Mouse (Mus musculus) limb, embryonic 12.5 days (tissue): ENCODE measurements around the gene Gm48551. TPM values are rescaled to one million over a fixed set of nuclear protein-coding genes. Genes with fewer than 3 reads are reported as not detected.
A peak's percentile ranks its signal among the peaks of the same experiment; 100 is the strongest.

Experiments used
- ATAC-seq: fragments of 200-750 bp; cut with Nextera tagmentation; 2 replicates; pipeline ENCODE4 v1.8.0; 2017; ENCODE audit warnings: low read depth, moderate TSS enrichment; ENCODE audit not compliant: insufficient number of reproducible peaks, insufficient read depth, low FRiP score, low TSS enrichment
- H3K27ac ChIP-seq: fragments of 300-500 bp; sonication (generic); 2 replicates; pipeline ENCODE4 v1.5.1; 2016; ENCODE audit warnings: mild to moderate bottlenecking, moderate library complexity
- H3K27me3 ChIP-seq: fragments of 300-500 bp; sonication (generic); 2 replicates; pipeline ENCODE4 v1.6.1; 2016; ENCODE audit warnings: mild to moderate bottlenecking, moderate library complexity
- H3K36me3 ChIP-seq: fragments of 300-500 bp; sonication (generic); 2 replicates; pipeline ENCODE4 v1.6.1; 2016; ENCODE audit warnings: mild to moderate bottlenecking, moderate library complexity
- H3K4me1 ChIP-seq: fragments of 300-500 bp; sonication (generic); replicated peaks from 2 replicates; pipeline ENCODE4 v1.6.1; 2016
- H3K4me2 ChIP-seq: fragments of 300-500 bp; sonication (generic); 2 replicates; pipeline ENCODE4 v1.6.1; 2016; ENCODE audit warnings: mild to moderate bottlenecking, moderate library complexity
- H3K4me3 ChIP-seq: fragments of 300-500 bp; sonication (generic); replicated peaks from 2 replicates; pipeline ENCODE4 v1.5.1; 2016; ENCODE audit warnings: mild to moderate bottlenecking
- H3K9ac ChIP-seq: fragments of 300-500 bp; sonication (generic); replicated peaks from 2 replicates; pipeline ENCODE4 v1.6.1; 2016; ENCODE audit warnings: mild to moderate bottlenecking, moderate library complexity
- H3K9me3 ChIP-seq: fragments of 300-500 bp; sonication (generic); 2 replicates; pipeline ENCODE4 v1.6.1; 2016; ENCODE audit warnings: mild to moderate bottlenecking, moderate library complexity
- WGBS: fragments of 180-500 bp; shearing (Covaris S2); methylation state at CpG from one replicate; pipeline ENCODE4 v1.1.7; 2016; 5-methylcytosine and 5-hydroxymethylcytosine counted together
- polyA plus RNA-seq: library from polyadenylated mRNA; unstranded; fragments of >200 nt; fragmentation: Nextera tagmentation; extraction: Ambion mirVana; gene quantifications from 2 replicates; pipeline ENCODE4 v1.2.1, GENCODE M21; 2016

Gm48551 gene
- polyA plus RNA-seq, 1 experiment from 2014 or later, result 3.3 TPM

- Histone ChIP-seq H3K4me3 (no peak overlapping the region), H3K36me3 (peaks cover 16% of the 10 kb centered on the region; the same call in 1 of the 2 replicates), H3K4me2 (no peak overlapping the region), H3K27me3 (peaks cover 53% of the 10 kb centered on the region), H3K9me3 (no peaks in the 10 kb centered on the region), H3K27ac (no peak overlapping the region), H3K4me1 (peaks cover 64% of the 10 kb centered on the region), H3K9ac (no peak overlapping the region)
- no peak for ATAC-seq
- WGBS, result 62% methylated on average over 8 of the region's 8 CpGs
These were observed 23.5 kb upstream of the Gm48551 start for GRCm38 (mm10) chr10:81360721-81361120.

DNA sequence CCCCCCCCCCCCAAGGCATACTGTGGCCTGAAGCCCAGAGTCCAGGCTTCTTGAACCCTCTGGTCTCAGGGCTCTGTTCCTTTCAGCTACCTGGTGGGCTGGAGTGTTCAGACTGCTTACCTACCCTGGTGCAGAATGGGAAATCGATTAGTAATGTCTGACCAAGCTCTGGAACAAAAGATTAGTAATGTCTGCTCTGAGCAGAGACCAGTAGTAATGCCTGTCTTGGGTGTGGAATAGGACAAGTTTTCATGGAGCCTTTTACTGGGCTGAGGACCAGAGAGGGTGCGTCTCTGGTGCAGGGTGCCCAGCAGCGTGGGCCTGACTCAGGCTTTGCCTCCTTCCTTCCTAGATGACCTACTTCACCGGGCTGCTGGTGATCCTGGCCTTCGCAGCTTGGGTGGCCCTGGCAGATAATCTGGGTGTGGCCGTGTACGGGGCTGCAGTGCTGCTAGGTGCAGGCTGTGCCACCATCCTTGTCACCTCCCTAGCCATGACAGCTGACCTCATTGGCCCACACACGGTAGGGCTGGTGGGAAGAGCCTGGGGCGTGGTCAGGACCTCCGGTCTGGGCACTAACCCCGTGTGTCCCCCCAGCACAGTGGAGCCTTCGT, 21.8 kb upstream of the Gm48551 start:
- no peak overlapping the region for H3K4me2 ChIP-seq
- no peak overlapping the region for H3K27ac ChIP-seq
- peaks cover 52% of the 10 kb centered on the region for H3K4me1 ChIP-seq
- H3K9ac ChIP-seq, result 0 out of 2 replicates have a peak overlapping the region, but pooled peaks have one; percentile 18
- no peak overlapping the region for H3K4me3 ChIP-seq
- ATAC-seq, result no peak
- peaks cover 30% of the 10 kb centered on the region for H3K36me3 ChIP-seq
- peaks cover 61% of the 10 kb centered on the region for H3K27me3 ChIP-seq
- 77% methylated on average over 12 of the region's 12 CpGs for whole genome bisulfite sequencing
- no peaks in the 10 kb centered on the region for H3K9me3 ChIP-seq

GRCm38 (mm10) chr10:81363436-81364346, 20.6 kb upstream of the Gm48551 start:
- Histone ChIP-seq H3K4me3 (peak overlapping the region; percentile 37), H3K4me1 (peaks cover 40% of the 10 kb centered on the region), H3K27me3 (peaks cover 50% of the 10 kb centered on the region), H3K36me3 (peaks cover 42% of the 10 kb centered on the region), H3K27ac (no peak overlapping the region), H3K9ac (peak overlapping the region; percentile 55), H3K4me2 (peak overlapping the region; percentile 67), H3K9me3 (no peaks in the 10 kb centered on the region)
- 9% methylated on average over 54 of the region's 54 CpGs for WGBS
- ATAC-seq, result no peak

DNA sequence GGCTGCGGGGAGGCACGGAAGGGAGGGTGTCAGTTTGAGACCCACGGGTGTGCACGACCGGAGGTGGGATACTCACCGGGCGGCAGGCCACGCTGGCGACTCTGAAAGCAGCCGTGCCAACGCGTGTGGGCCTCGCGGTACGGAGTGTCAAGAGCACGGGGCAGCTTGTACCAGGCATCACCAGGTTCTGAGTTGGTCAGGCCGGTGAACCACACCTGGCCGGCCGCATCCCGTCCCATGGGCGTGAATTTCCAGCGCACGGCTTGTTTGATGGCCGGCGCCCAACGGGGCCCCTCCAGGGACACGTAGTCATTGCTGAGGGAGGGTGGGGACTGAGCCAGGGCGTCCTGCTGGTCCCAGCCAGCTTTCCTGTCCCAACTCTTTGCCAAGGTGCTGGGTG, 19.6 kb upstream of the Gm48551 start:
- WGBS, result 13% methylated on average over 28 of the region's 28 CpGs
- H3K27me3 ChIP-seq, result peaks cover 49% of the 10 kb centered on the region
- no peaks in the 10 kb centered on the region for H3K9me3 ChIP-seq
- H3K4me3 ChIP-seq, result peak overlapping the region; percentile 37
- peak overlapping the region; percentile 37; the same call in 1 of the 2 replicates for H3K9ac ChIP-seq
- peak overlapping the region; percentile 67 for H3K4me2 ChIP-seq
- no peak overlapping the region for H3K27ac ChIP-seq
- H3K36me3 ChIP-seq, result peaks cover 52% of the 10 kb centered on the region
- H3K4me1 ChIP-seq, result peaks cover 32% of the 10 kb centered on the region
- no peak; the same call in 1 of the 2 replicates for ATAC-seq

DNA sequence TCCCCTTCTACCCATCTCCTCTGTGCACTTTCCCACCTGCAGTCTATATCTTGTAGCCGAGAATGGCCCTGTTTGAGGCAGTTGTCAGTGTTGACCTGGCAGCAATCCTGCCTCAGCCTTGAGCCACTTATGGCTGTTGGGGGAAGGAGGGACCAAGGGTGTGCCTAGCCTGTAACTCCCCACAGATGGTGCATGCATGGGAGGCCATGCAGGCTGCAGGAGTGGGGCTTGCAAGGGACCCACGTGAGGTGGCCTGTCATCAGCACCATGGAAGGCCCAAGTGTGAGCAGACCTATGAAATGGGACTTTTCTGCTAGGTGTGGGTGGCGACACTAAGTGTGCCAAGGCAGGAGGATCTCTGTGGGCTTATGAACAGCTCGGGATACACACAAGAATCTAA, 19.2 kb upstream of the Gm48551 start:
- no peak overlapping the region for H3K9ac ChIP-seq
- peaks cover 28% of the 10 kb centered on the region for H3K4me1 ChIP-seq
- H3K9me3 ChIP-seq, result no peaks in the 10 kb centered on the region
- peak overlapping the region; percentile 67 for H3K4me2 ChIP-seq
- H3K36me3 ChIP-seq, result peaks cover 56% of the 10 kb centered on the region
- H3K27me3 ChIP-seq, result peaks cover 49% of the 10 kb centered on the region
- 37% methylated on average over 4 of the region's 4 CpGs for WGBS
- peak overlapping the region; percentile 37 for H3K4me3 ChIP-seq
- ATAC-seq, result 0 out of 2 replicates have a peak, but pooled peaks have one; percentile 5
- no peak overlapping the region for H3K27ac ChIP-seq

- Histone ChIP-seq H3K27me3 (peaks cover 49% of the 10 kb centered on the region), H3K4me3 (peak within 1 kb of the TSS; percentile 37), H3K4me2 (peak within 1 kb of the TSS; percentile 67), H3K9me3 (no peaks in the 10 kb centered on the region), H3K27ac (no peak within 1 kb of the TSS), H3K36me3 (peaks cover 64% of the 10 kb centered on the region), H3K4me1 (peaks cover 24% of the 10 kb centered on the region), H3K9ac (peak within 1 kb of the TSS; percentile 37; the same call in 1 of the 2 replicates)
- ATAC-seq, result no peak
- 33% methylated on average over 12 of the region's 12 CpGs for WGBS
These were observed 18.4 kb upstream of the Gm48551 start, which contains the start of gene 4930404N11Rik for GRCm38 (mm10) chr10:81365672-81366476. TSS of gene 4930404N11Rik (minus strand) at chr10:81365816.

DNA sequence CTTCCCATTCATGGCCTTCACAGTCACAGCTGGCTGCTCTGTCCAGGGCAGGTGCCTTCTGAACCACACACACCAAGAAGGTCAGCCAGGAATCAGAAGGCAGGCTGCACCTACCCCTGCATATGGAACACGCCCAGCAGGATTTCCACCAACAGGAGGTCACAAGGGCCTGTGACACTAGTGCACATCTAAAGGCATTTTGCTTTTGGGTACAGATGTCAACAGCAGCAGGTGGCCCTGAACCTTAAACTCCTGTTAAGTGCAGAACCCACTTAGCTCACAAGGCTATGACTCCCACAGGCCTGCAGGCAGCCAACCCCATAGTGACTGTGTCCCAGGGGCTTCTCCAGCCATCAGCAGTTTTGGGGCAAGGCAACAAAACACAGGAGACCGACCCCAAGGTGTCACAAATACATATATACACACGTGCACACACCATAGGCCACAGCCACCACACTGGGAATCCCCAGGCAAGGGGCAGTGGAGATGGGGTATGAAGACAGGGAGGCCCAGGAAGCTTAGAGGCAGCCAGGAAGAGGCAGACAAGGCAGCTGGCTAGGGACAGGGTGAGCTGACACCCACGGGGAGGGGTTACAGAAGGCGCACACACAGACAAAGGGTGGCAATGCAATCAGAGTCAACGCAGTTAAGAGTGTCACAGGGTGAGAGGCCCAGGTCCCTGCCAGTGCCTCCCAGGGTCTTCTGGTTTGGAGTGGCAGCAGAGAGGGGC, 17.6 kb upstream of the Gm48551 start:
- H3K4me2 ChIP-seq, result no peak overlapping the region
- H3K4me3 ChIP-seq, result no peak overlapping the region
- peaks cover 22% of the 10 kb centered on the region for H3K4me1 ChIP-seq
- no peak overlapping the region for H3K27ac ChIP-seq
- no peaks in the 10 kb centered on the region for H3K9me3 ChIP-seq
- peaks cover 48% of the 10 kb centered on the region for H3K27me3 ChIP-seq
- peaks cover 71% of the 10 kb centered on the region for H3K36me3 ChIP-seq
- ATAC-seq, result no peak
- WGBS, result 86% methylated on average over 6 of the region's 6 CpGs
- no peak overlapping the region for H3K9ac ChIP-seq

DNA sequence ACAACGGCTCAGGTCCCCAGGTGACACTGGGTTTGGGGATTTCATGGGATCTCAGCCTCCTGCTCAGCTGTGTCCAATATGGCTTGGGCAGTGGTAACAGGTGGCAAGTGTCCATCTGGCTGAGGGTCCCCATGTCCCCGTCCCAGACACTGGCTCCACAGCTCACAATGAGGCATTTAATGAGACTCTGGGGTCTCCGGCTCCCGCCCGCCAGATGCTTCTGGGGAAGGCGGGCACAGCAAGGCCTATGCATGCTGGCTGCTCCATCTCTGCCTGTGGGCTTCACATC, 17.1 kb upstream of the Gm48551 start:
- WGBS, result 82% methylated on average over 6 of the region's 6 CpGs
- peaks cover 71% of the 10 kb centered on the region for H3K36me3 ChIP-seq
- H3K9ac ChIP-seq, result no peak overlapping the region
- H3K4me1 ChIP-seq, result peaks cover 22% of the 10 kb centered on the region
- H3K4me3 ChIP-seq, result no peak overlapping the region
- H3K9me3 ChIP-seq, result no peaks in the 10 kb centered on the region
- no peak overlapping the region for H3K27ac ChIP-seq
- ATAC-seq, result no peak
- no peak overlapping the region for H3K4me2 ChIP-seq
- H3K27me3 ChIP-seq, result peaks cover 43% of the 10 kb centered on the region

DNA sequence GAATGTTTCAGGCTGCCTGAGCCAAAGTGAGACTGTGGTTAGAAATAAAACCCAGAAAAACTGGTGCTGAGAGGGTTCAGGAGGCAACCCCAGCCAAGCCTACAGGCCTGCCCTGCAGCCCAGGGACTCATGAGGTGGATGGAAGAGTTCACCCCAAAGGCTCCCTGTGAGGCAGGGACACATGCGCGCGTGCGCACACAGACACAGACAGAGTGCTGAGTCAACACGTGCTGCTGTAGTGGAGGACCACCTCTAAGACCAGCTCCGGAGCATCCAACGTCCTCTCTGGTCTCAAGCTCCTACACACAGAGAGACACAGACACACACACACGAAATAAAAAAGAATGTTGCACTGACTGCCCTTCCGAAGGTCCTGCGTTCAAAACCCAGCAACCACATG, 8.9 kb upstream of the Gm48551 start:
- H3K4me1 ChIP-seq, result peaks cover 25% of the 10 kb centered on the region
- 91% methylated on average over 10 of the region's 10 CpGs for WGBS
- H3K27me3 ChIP-seq, result no peaks in the 10 kb centered on the region
- H3K36me3 ChIP-seq, result peaks cover 61% of the 10 kb centered on the region
- no peak for ATAC-seq
- no peaks in the 10 kb centered on the region for H3K9me3 ChIP-seq
- H3K4me3 ChIP-seq, result no peak overlapping the region
- no peak overlapping the region for H3K4me2 ChIP-seq
- H3K9ac ChIP-seq, result no peak overlapping the region
- H3K27ac ChIP-seq, result no peak overlapping the region

- H3K27ac ChIP-seq, result no peak overlapping the region
These were observed 7.5 kb upstream of the Gm48551 start for GRCm38 (mm10) chr10:81376561-81377361.

More at GRCm38 (mm10) chr10:81376561-81377361, 7.5 kb upstream of the Gm48551 start:
- Histone ChIP-seq H3K9ac (peak overlapping the region; percentile 90), H3K36me3 (peaks cover 47% of the 10 kb centered on the region), H3K4me3 (peak overlapping the region; percentile 84), H3K27me3 (no peaks in the 10 kb centered on the region), H3K9me3 (no peaks in the 10 kb centered on the region), H3K4me1 (peaks cover 25% of the 10 kb centered on the region), H3K4me2 (peak overlapping the region; percentile 90)
- 40% methylated on average over 6 of the region's 6 CpGs for WGBS
- no peak for ATAC-seq
